Mouse (Mus musculus): ENCODE results near the gene Fgd3.

Fgd3 gene

GRCm38 (mm10) chr13:49214454-49214853, 105.7 kb downstream of the Fgd3 start:
- no peak for DNase-seq

GRCm38 (mm10) chr13:49213531-49213932, 106.6 kb downstream of the Fgd3 start:
- DNase-seq: no peak

- DNase-seq: no peak
These were observed 107.2 kb downstream of the Fgd3 start for GRCm38 (mm10) chr13:49212711-49213500.

Measured in thymus, postnatal 36 days (tissue).